Mouse (Mus musculus) cortical plate, adult 2 months (tissue): ENCODE measurements around the gene Daw1.

Experiments
- CTCF ChIP-seq: fragments of 200-500 bp; IDR thresholded peaks from 2 replicates; pipeline ENCODE4 v1.5.1; 2011; ENCODE audit warnings: mild to moderate bottlenecking, control low read depth, low read length; ENCODE audit not compliant: insufficient read depth; ENCODE audit errors: extremely low read depth
- POLR2A ChIP-seq: fragments of 200-500 bp; IDR thresholded peaks from 2 replicates; pipeline ENCODE4 v1.6.1; 2011; ENCODE audit warnings: mild to moderate bottlenecking, low read length, control low read depth; ENCODE audit not compliant: insufficient read depth; ENCODE audit errors: extremely low read depth

DNA sequence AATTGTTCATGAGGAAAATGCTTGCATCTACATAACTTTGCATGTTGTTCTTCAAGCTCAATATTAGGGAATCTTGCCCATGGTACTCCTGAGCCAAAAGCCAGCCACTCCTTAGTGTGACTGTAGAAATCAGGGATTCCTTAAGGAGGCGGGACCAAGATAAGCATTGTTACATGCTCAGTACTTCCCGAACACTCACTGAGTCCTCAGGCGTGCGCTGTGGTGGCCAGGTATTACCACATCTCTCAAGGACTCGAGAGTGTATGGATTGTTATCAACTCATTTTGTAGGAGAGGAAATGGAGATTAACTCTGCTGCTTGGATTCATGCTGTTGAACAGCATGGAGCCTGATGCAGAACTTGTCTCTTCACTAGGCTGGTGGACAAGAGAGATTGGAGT is 17.5 kb upstream of the Daw1 start:
- TF ChIP-seq POLR2A: no peak
- no peak for TF ChIP-seq CTCF
